Mouse (Mus musculus) natural killer cell, adult 2 months (primary cell): ENCODE measurements around the gene Cdca4.
"Not testable (repeated sequence)": the region's sequence is repeated elsewhere in the genome, so short reads cannot be mapped to it uniquely, and the experiment has no call there.

Source experiments
- DNase-seq, 2 experiments: peaks; one replicate each; pipeline ENCODE4 v3.0.0; 2022; ENCODE audit warnings: low spot score in 2 of 2

The Cdca4 gene

DNA sequence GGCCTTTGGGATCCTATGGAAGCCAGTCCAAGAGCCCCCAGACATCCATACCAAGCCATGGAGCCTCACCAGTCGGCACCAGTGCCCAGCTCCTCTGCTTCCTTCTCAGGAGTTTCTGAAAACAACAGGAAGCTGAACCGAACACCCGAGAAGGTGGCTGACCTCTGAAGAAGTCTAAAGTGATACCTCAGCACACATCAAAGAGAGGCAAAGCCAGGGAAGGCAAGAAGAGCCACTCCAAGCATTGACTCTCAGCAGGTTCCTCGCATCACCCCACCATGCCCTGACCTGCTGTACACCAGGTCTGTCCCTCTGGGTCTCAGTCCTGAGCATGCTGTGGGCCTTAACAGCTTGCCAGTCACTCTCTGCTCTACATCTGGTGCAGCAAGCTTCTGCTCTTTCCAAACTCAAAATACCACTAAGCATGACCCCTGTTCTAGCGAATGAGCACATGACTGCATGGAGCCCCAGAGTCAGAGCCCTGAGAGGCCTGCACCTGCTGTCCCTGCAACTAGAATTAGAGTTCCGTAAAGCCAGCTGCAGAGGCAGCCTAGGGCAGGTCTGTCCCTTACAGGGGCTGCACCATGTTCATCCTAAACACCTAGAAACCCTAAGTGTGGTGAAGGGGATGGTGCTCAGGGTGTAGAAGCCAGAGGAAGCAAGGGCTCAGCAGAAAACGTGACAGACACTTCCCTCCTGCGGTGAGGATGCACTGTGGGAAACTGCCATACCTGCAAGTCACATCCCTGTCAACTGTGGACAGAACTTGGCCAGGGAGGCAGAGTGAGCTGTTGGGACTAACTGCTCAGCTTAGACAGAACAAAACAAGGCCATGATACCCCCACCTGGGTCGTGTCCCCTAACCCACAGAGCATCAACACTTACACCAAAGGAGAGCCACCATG lies 28.1 kb upstream of the Cdca4 start:
- peak in 1 of 2 experiments; percentile 45 for DNase-seq

DNA sequence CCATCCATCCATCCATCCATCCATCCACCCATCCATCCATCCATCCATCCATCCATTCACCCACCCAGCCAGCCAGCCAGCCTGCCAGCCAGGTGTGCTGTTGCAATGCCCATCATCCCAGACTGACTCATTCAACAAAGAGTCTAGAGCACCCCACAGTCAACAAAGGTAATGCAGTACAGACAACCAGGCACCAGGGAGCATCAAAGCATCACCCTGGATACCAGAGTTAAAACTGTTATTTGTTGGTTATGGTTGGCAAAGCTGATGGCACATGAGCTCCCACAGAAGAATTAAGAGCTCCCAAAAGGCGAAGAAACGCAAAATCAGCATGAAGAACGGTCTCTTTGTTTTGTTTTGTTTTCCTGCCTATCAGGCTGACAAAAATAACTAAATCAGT lies 27.1 kb upstream of the Cdca4 start:
- no peak for DNase-seq

- peak; percentile 63 to 75 for DNase-seq
These were observed 25.5 kb upstream of the Cdca4 start for GRCm38 (mm10) chr12:112854610-112855333.

- no peak for DNase-seq
These were observed 24.0 kb upstream of the Cdca4 start for GRCm38 (mm10) chr12:112853050-112853729.

GRCm38 (mm10) chr12:112851116-112851515 lies 21.9 kb upstream of the Cdca4 start:
- DNase-seq: no peak

DNA sequence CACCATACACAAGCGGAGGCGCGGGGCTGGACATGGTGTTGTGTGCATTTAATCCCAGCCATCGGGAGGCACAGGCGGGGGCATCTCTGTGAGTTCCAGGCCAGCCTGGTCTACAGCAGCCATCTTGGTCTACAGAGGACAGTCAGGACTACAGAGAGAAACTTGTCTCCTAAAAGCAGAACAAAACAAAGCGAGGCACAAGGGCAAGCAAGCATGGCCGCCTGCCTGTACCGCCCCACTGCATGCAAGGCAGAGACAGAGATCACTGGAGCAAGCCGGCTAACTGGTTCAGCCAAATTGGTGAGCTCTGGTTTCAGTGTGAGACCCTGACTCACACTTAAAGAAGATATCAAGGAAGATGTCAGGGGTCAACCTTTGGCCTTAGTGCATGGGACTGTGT lies 21.1 kb upstream of the Cdca4 start:
- DNase-seq: no peak

GRCm38 (mm10) chr12:112849235-112850022 lies 20.2 kb upstream of the Cdca4 start:
- DNase-seq: peak; percentile 55 to 61

DNA sequence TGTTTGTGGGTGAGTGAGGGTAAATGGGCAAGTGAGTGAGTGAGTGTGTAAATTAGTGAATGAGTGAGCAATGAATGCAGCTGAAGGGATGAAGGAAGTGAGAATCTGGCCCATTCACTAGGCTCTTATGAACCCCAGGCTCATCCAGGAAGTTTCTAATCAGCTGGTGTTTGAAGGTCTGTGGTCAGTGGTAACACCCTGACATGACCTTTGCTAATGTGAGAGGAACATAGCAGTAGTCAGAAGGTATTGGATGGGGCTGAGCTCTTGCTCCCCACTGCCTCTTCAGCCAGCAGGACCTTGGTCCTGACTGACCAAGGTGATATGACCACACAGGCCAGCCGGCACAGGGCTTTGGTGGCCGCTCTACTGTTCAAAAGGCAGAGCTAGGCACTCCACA lies 18.7 kb upstream of the Cdca4 start:
- peak in 1 of 2 experiments; percentile 63 for DNase-seq

GRCm38 (mm10) chr12:112843803-112844202 lies 14.6 kb upstream of the Cdca4 start:
- peak; percentile 80 to 89 for DNase-seq

DNA sequence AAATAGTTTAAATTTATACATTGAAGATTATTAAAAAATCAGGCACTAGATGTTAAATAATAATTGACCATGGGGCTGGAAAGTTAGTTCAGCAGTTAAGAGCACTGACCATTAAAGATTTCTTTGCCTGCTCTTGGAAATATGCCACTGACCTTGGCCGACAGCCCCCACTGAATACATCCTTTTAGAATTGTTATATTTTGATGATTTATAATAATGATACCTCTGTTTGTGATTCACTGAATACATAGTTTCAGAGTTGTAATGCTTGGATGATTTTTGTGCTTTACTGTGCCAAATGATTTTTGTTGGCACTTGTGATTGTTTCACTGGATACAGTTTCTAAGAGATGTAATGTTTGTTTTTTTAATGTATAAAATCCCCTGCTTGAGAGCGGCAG lies 12.9 kb upstream of the Cdca4 start:
- not testable (repeated sequence) for DNase-seq

GRCm38 (mm10) chr12:112841338-112841892 lies 12.2 kb upstream of the Cdca4 start:
- not testable (repeated sequence) for DNase-seq

GRCm38 (mm10) chr12:112840209-112841086 lies 11.2 kb upstream of the Cdca4 start:
- no peak for DNase-seq

DNA sequence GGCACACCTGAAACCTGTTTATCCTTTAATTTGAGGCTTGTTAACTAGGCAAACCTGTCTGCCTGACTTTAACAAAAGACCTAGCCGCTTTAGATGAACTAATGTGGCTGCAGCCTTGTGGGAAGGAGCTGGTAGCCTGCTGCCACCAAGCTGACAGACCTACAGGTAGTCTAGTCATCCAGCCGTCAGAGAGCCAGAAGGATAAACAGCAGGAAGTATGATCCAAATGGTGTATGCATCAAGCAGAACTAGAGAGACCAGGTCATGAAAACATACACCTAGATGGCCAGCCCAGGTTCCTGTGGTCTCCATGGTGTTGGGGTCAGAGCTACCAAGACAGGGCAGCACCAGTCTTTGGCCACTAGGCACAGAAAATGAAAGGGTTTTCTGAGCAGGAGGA lies 5.8 kb upstream of the Cdca4 start:
- no peak for DNase-seq

DNA sequence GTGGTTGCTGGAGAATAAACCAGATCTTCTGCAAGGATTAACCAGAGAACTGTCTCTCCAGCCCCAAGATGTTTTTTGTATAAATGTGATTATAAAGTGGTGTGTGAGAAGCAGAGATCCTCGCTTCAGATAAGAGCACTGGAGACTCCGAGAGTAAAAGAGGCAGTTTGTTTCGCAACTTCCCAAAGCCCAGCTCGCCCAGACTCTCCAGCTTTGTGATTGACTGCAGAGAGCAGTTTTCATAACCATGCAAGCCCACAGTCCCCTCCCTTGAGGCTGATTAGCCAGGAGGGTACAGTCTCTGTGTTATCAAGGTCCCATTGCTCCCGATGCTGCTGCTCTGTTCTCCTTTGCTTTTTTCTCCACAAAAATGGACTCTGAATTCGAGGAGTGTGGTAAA lies 4.3 kb upstream of the Cdca4 start:
- no peak for DNase-seq

- DNase-seq: no peak
These were observed 3.2 kb upstream of the Cdca4 start for GRCm38 (mm10) chr12:112832411-112832810.

- DNase-seq: no peak
These were observed 1.3 kb upstream of the Cdca4 start for GRCm38 (mm10) chr12:112830570-112830969.

DNA sequence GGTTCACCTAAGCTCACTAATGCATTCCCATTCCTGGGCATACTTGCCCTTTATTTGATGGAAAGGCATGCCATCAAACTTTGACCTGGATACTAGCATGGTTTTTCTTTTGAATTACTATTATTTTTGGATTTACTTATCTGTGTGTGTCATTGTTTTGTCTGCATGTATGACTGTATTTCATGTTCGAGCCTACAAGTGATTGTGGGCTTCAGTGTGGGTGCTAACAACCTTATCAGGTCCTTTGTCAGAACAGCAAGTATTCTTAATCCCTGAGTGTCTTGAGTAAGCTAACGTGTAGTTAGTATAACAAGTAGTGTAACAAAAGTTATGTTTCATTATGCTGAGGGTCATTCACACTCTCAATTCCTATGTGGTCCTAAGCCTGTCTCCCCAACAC lies 918 bp upstream of the Cdca4 start:
- no peak for DNase-seq

DNA sequence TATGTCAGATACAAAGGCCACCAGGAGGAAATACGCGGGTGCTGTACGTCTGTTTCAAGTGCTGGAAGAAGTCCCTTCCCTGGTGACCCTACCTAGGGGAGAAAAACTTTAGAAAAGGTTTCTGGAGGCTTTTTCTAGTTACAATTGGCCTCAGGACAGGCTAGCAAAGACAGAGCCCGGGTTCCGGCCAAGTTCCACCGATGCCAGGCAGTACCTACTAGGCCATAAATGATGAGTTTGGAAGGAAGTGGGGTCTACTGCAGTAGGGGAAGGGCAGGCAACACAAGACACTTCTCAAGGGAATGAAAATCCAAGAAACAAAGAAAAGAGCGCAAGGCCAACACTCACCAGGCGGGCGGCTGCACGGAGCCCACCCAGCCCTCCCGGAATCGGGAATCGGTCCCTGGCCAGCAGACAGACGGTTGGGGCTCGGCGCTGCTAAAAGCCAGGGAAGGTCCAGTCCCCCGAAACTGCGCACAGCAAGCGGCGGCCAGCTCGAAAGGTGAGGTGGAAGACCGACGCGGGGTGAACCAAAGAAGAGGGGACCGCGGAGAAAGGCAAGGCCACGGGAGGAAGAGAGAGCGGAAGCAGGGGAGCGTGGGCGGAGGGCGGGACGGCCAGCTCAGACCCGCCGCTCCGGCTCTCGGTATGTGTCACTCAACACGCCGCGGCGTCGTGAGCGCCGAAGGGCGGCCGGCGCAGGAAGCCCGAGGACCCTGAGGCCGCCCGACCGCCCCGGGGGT lies 551 bp downstream of the Cdca4 start:
- DNase-seq: peak in 1 of 2 experiments; percentile 75

DNA sequence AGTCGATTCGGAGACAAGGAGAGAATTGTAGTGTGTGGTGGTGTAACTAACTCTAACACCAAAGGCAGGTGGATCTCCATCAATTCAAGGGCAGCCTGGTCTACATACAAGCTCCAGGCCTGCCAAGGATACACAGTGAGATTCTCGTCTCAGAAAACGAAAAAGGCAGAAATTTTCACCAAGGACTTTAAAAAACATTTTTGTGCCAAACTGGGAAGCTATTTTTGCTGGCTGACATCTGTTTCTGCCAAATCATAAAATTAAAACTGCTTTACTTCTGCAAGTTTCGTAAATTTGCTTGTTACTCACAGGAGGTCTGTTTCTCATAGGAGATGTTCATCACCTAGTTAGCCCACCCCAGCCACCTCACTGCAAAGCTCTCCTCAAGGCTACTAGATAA lies 3.3 kb downstream of the Cdca4 start:
- DNase-seq: no peak
